Mouse (Mus musculus) neural tube, embryonic 11.5 days (tissue): Measurements from ENCODE around the gene Kcnip2. TPM values are rescaled to one million over a fixed set of nuclear protein-coding genes. Genes with fewer than 3 reads are reported as not detected.

ENCODE experiments used
- ATAC-seq: fragments of 200-750 bp; cut with Nextera tagmentation; 2 replicates; pipeline ENCODE4 v1.8.0; 2017; ENCODE audit warnings: moderate number of reproducible peaks, mild to moderate bottlenecking, moderate TSS enrichment, moderate library complexity; ENCODE audit not compliant: insufficient read depth, low FRiP score, low TSS enrichment
- DNase-seq: peaks from one replicate; pipeline ENCODE4 v3.0.0-alpha.2; 2015; ENCODE audit warnings: low spot score
- H3K27ac ChIP-seq: fragments of 300-500 bp; sonication (generic); 2 replicates; pipeline ENCODE4 v1.5.1; 2014; ENCODE audit warnings: low read depth, mild to moderate bottlenecking, low read length
- H3K27me3 ChIP-seq: fragments of 300-500 bp; sonication (generic); 2 replicates; pipeline ENCODE4 v1.6.1; 2014; ENCODE audit warnings: mild to moderate bottlenecking, low read length, mixed read lengths; ENCODE audit not compliant: control insufficient read depth, insufficient read depth
- H3K36me3 ChIP-seq: fragments of 300-500 bp; sonication (generic); 2 replicates; pipeline ENCODE4 v1.6.1; 2014; ENCODE audit warnings: mild to moderate bottlenecking, low read length, moderate library complexity, mixed read lengths; ENCODE audit not compliant: control insufficient read depth, insufficient read depth
- H3K4me1 ChIP-seq: fragments of 300-500 bp; sonication (generic); 2 replicates; pipeline ENCODE4 v1.6.1; 2014; ENCODE audit warnings: low read length, mixed read lengths; ENCODE audit not compliant: control insufficient read depth, insufficient read depth
- H3K4me2 ChIP-seq: fragments of 300-500 bp; sonication (generic); 2 replicates; pipeline ENCODE4 v1.6.1; 2014; ENCODE audit warnings: low read depth, mild to moderate bottlenecking, moderate library complexity
- H3K4me3 ChIP-seq: fragments of 300-500 bp; sonication (generic); 2 replicates; pipeline ENCODE4 v1.5.1; 2014; ENCODE audit warnings: low read depth, low read length
- H3K9ac ChIP-seq: fragments of 300-500 bp; sonication (generic); 2 replicates; pipeline ENCODE4 v1.6.1; 2014; ENCODE audit warnings: mild to moderate bottlenecking, low read length
- H3K9me3 ChIP-seq: fragments of 300-500 bp; sonication (generic); 2 replicates; pipeline ENCODE4 v1.6.1; 2016; ENCODE audit warnings: low read length; ENCODE audit not compliant: control insufficient read depth
- WGBS: fragments of 180-500 bp; shearing (Covaris S2); extraction: QIAGEN DNeasy Blood & Tissue Kit; methylation state at CpG from one replicate; pipeline ENCODE4 v1.1.7; 2014; 5-methylcytosine and 5-hydroxymethylcytosine counted together
- polyA plus RNA-seq: library from polyadenylated mRNA; unstranded; fragments of >200 nt; fragmentation: Nextera tagmentation; extraction: Ambion mirVana; gene quantifications from 2 replicates; pipeline ENCODE4 v1.2.1, GENCODE M21; 2014

The Kcnip2 gene
- polyA plus RNA-seq: 2.3 and 4.4 TPM in 2 replicates

- H3K4me3 ChIP-seq: peak within 1 kb of the TSS; percentile 22
- ATAC-seq (peak; percentile 31), DNase-seq (peak; percentile 61)
- H3K9ac ChIP-seq: peak within 1 kb of the TSS; percentile 50
- no peaks in the 10 kb centered on the region for H3K9me3 ChIP-seq
- WGBS: 1% methylated on average over 23 of the region's 29 CpGs
- no peak within 1 kb of the TSS; the same call in 1 of the 2 replicates for H3K27ac ChIP-seq
- H3K4me2 ChIP-seq: peak within 1 kb of the TSS; percentile 81
- H3K27me3 ChIP-seq: peaks cover 7% of the 10 kb centered on the region; the same call in 1 of the 2 replicates
- peaks cover 14% of the 10 kb centered on the region for H3K4me1 ChIP-seq
- H3K36me3 ChIP-seq: no peaks in the 10 kb centered on the region
These were observed at the start of gene Kcnip2 for GRCm38 (mm10) chr19:45815831-45816405. Kcnip2 (minus strand) TSS chr19:45816061.

GRCm38 (mm10) chr19:45855284-45855920, 39.5 kb upstream of the Kcnip2 start:
- no peak overlapping the region for H3K9ac ChIP-seq
- H3K27me3 ChIP-seq: no peaks in the 10 kb centered on the region
- H3K4me2 ChIP-seq: no peak overlapping the region
- no peak overlapping the region for H3K27ac ChIP-seq
- no peak for ATAC-seq
- H3K9me3 ChIP-seq: no peaks in the 10 kb centered on the region
- no peak overlapping the region for H3K4me3 ChIP-seq
- DNase-seq: no peak
- no peaks in the 10 kb centered on the region for H3K36me3 ChIP-seq
- WGBS: 55% methylated on average over 8 of the region's 8 CpGs
- H3K4me1 ChIP-seq: no peaks in the 10 kb centered on the region

- no peaks in the 10 kb centered on the region for H3K4me1 ChIP-seq
These were observed 38.7 kb upstream of the Kcnip2 start for GRCm38 (mm10) chr19:45854521-45854920.

GRCm38 (mm10) chr19:45847733-45848093, 31.9 kb upstream of the Kcnip2 start:
- no peak for DNase-seq
- no peak overlapping the region for H3K9ac ChIP-seq
- WGBS: 82% methylated on average over 4 of the region's 4 CpGs
- H3K27ac ChIP-seq: no peak overlapping the region
- no peaks in the 10 kb centered on the region for H3K36me3 ChIP-seq
- H3K27me3 ChIP-seq: no peaks in the 10 kb centered on the region
- H3K4me1 ChIP-seq: peaks cover 5% of the 10 kb centered on the region
- H3K4me3 ChIP-seq: no peak overlapping the region
- H3K9me3 ChIP-seq: no peaks in the 10 kb centered on the region
- no peak overlapping the region for H3K4me2 ChIP-seq
- ATAC-seq: no peak

More at GRCm38 (mm10) chr19:45854521-45854920, 38.7 kb upstream of the Kcnip2 start:
- Histone ChIP-seq H3K36me3 (no peaks in the 10 kb centered on the region), H3K27ac (no peak overlapping the region), H3K9me3 (no peaks in the 10 kb centered on the region), H3K9ac (no peak overlapping the region), H3K27me3 (no peaks in the 10 kb centered on the region), H3K4me3 (no peak overlapping the region), H3K4me2 (no peak overlapping the region)
- ATAC-seq (no peak), DNase-seq (no peak)
- 79% methylated on average over 7 of the region's 7 CpGs for WGBS

GRCm38 (mm10) chr19:45847016-45847732, 31.3 kb upstream of the Kcnip2 start:
- Histone ChIP-seq H3K4me2 (no peak overlapping the region), H3K36me3 (no peaks in the 10 kb centered on the region), H3K27ac (no peak overlapping the region), H3K9ac (no peak overlapping the region), H3K27me3 (no peaks in the 10 kb centered on the region), H3K4me1 (peaks cover 5% of the 10 kb centered on the region), H3K4me3 (no peak overlapping the region), H3K9me3 (no peaks in the 10 kb centered on the region)
- 95% methylated on average over 3 of the region's 3 CpGs for WGBS
- DNase-seq (no peak), ATAC-seq (no peak)

GRCm38 (mm10) chr19:45844209-45844608, 28.3 kb upstream of the Kcnip2 start:
- Histone ChIP-seq H3K9ac (no peak overlapping the region), H3K27ac (no peak overlapping the region), H3K36me3 (no peaks in the 10 kb centered on the region), H3K4me3 (no peak overlapping the region), H3K9me3 (no peaks in the 10 kb centered on the region), H3K27me3 (no peaks in the 10 kb centered on the region), H3K4me2 (no peak overlapping the region), H3K4me1 (peaks cover 5% of the 10 kb centered on the region)
- WGBS: 55% methylated on average over 3 of the region's 3 CpGs
- DNase-seq: no peak
- ATAC-seq: no peak

GRCm38 (mm10) chr19:45843424-45843823, 27.6 kb upstream of the Kcnip2 start:
- DNase-seq (no peak), ATAC-seq (no peak)
- Histone ChIP-seq H3K9me3 (no peaks in the 10 kb centered on the region), H3K27me3 (no peaks in the 10 kb centered on the region), H3K4me3 (no peak overlapping the region), H3K27ac (no peak overlapping the region), H3K9ac (no peak overlapping the region), H3K36me3 (no peaks in the 10 kb centered on the region), H3K4me2 (no peak overlapping the region), H3K4me1 (peaks cover 5% of the 10 kb centered on the region)
- 50% methylated on average over 10 of the region's 10 CpGs for WGBS

- Histone ChIP-seq H3K27ac (no peak overlapping the region), H3K36me3 (no peaks in the 10 kb centered on the region), H3K4me2 (no peak overlapping the region), H3K4me1 (no peaks in the 10 kb centered on the region), H3K9ac (no peak overlapping the region), H3K4me3 (no peak overlapping the region), H3K27me3 (no peaks in the 10 kb centered on the region), H3K9me3 (no peaks in the 10 kb centered on the region)
- WGBS: 72% methylated on average over 12 of the region's 12 CpGs
- ATAC-seq (no peak), DNase-seq (no peak)
These were observed 21.5 kb upstream of the Kcnip2 start for GRCm38 (mm10) chr19:45837050-45837994.
